In the genomic region with DNA sequence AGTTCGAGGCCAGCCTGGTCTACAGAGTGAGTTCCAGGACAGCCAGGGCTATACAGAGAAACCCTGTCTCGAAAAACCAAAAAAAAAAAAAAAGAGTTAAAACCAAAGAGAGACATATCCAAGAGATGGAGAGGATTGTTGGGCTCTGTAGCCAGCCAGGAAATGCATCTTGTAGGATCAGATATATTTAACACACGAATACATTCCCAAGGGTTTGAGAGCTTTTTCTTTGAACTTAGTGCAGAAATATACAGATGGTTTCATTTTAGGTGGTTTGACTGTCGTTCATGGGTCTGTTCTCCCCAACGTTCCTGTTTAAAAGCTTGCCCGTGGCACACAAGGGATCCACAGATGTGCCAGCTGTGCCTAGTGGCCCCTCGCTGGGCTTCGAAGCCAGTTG, we compare ENCODE assay signal across 10 mouse cellular contexts. TPM values are rescaled to one million over a fixed set of nuclear protein-coding genes. Genes with fewer than 3 reads are reported as not detected.
DNase-seq lines count a peak whose midpoint lies in the region; ATAC-seq lines count a peak whose summit lies in the region.
"Had no signal": no experiment of that assay in that cellular context is flagged by ENCODE, and none has a peak within 500 bp of the region (broad histone marks: within the 10 kb centered on the region; RNA-seq: fewer than 3 reads in every experiment).

No protein-coding gene starts in this region.

- H3K9me3 ChIP-seq in heart, embryonic 12.5 days (replicated peaks): no peaks in the 10 kb centered on the region
- H3K9me3 ChIP-seq in embryonic facial prominence, embryonic 10.5 days: no peaks in the 10 kb centered on the region
- H3K9me3 ChIP-seq in hindbrain, embryonic 15.5 days: no peaks in the 10 kb centered on the region
- no peaks in the 10 kb centered on the region for H3K9me3 ChIP-seq in midbrain, embryonic 13.5 days
- H3K9me3 ChIP-seq: heart, embryonic 13.5 days had no signal

- no peaks in the 10 kb centered on the region for H3K27me3 ChIP-seq in heart, embryonic 12.5 days (replicated peaks)
- no peaks in the 10 kb centered on the region for H3K27me3 ChIP-seq in embryonic facial prominence, embryonic 10.5 days (replicated peaks; ENCODE audit: low read depth, poor library complexity, severe bottlenecking)
- H3K27me3 ChIP-seq in hindbrain, embryonic 15.5 days: no peaks in the 10 kb centered on the region
- no peaks in the 10 kb centered on the region for H3K27me3 ChIP-seq in midbrain, embryonic 13.5 days
- H3K27me3 ChIP-seq: heart, embryonic 13.5 days had no signal

- H3K36me3 ChIP-seq in heart, embryonic 12.5 days: no peaks in the 10 kb centered on the region
- H3K36me3 ChIP-seq in embryonic facial prominence, embryonic 10.5 days (replicated peaks): no peaks in the 10 kb centered on the region
- H3K36me3 ChIP-seq in hindbrain, embryonic 15.5 days: no peaks in the 10 kb centered on the region
- H3K36me3 ChIP-seq in midbrain, embryonic 13.5 days: peaks cover 2% of the 10 kb centered on the region; the same call in 1 of the 2 replicates
- H3K36me3 ChIP-seq: heart, embryonic 13.5 days had no signal

- H3K9ac ChIP-seq in heart, embryonic 12.5 days: no peak overlapping the region
- no peak overlapping the region for H3K9ac ChIP-seq in hindbrain, embryonic 15.5 days
- H3K9ac ChIP-seq in midbrain, embryonic 13.5 days (replicated peaks): no peak overlapping the region

- 72% methylated on average over 7 of the region's 8 CpGs for WGBS in heart, embryonic 12.5 days
- WGBS in embryonic facial prominence, embryonic 10.5 days: 58% methylated on average over 8 of the region's 8 CpGs
- WGBS in hindbrain, embryonic 15.5 days: 66% methylated on average over 8 of the region's 8 CpGs
- WGBS in midbrain, embryonic 13.5 days: 80% methylated on average over 8 of the region's 8 CpGs

- peak overlapping the region; percentile 4; the same call in 1 of the 2 replicates for H3K27ac ChIP-seq in heart, embryonic 12.5 days (ENCODE audit: poor library complexity, severe bottlenecking)
- H3K27ac ChIP-seq in embryonic facial prominence, embryonic 10.5 days (replicated peaks): peak overlapping the region; percentile 78
- peak overlapping the region; percentile 69 for H3K27ac ChIP-seq in hindbrain, embryonic 15.5 days (replicated peaks)
- peak overlapping the region; percentile 36 for H3K27ac ChIP-seq in midbrain, embryonic 13.5 days
- H3K27ac ChIP-seq: heart, embryonic 13.5 days had no signal

- H3K4me1 ChIP-seq in heart, embryonic 12.5 days (replicated peaks): peaks cover 65% of the 10 kb centered on the region
- H3K4me1 ChIP-seq in embryonic facial prominence, embryonic 10.5 days: peaks cover 87% of the 10 kb centered on the region
- H3K4me1 ChIP-seq in hindbrain, embryonic 15.5 days (replicated peaks): peaks cover 78% of the 10 kb centered on the region
- peaks cover 84% of the 10 kb centered on the region for H3K4me1 ChIP-seq in midbrain, embryonic 13.5 days (replicated peaks)

- no peak for DNase-seq in heart, postnatal 25 days (ENCODE audit: low spot score)
- no peak for DNase-seq in embryonic facial prominence, embryonic 10.5 days (ENCODE audit: low spot score)
- no peak for DNase-seq in layer of hippocampus, adult 18-20 months (ENCODE audit: low spot score in 2 of 2)
- DNase-seq in right cerebral cortex, adult 2 months (ENCODE audit: low spot score in 2 of 2): no peak
- DNase-seq: layer of hippocampus, adult 9-11 months had no signal

- intact Hi-C loops in heart, postnatal 25 days (cut with DNase I): no loop called here

- no peak overlapping the region for H3K4me2 ChIP-seq in heart, embryonic 12.5 days
- no peak overlapping the region for H3K4me2 ChIP-seq in hindbrain, embryonic 15.5 days
- H3K4me2 ChIP-seq in midbrain, embryonic 13.5 days (replicated peaks): no peak overlapping the region
- H3K4me2 ChIP-seq: heart, embryonic 13.5 days had no signal

- H3K4me3 ChIP-seq in heart, embryonic 12.5 days: no peak overlapping the region
- H3K4me3 ChIP-seq in embryonic facial prominence, embryonic 10.5 days: no peak overlapping the region
- H3K4me3 ChIP-seq in hindbrain, embryonic 15.5 days: no peak overlapping the region
- no peak overlapping the region for H3K4me3 ChIP-seq in midbrain, embryonic 13.5 days (replicated peaks)
- H3K4me3 ChIP-seq: heart, embryonic 13.5 days had no signal

- no peak for ATAC-seq in heart, embryonic 12.5 days (ENCODE audit: insufficient number of reproducible peaks, low FRiP score)
- no peak for ATAC-seq in hindbrain, embryonic 15.5 days (ENCODE audit: low FRiP score, low read depth)
- no peak for ATAC-seq in midbrain, embryonic 13.5 days
- no peak for ATAC-seq in megakaryocyte, adult 5-6 weeks (ENCODE audit: poor library complexity, severe bottlenecking)

RNA-seq across cellular contexts. Expression of gene Abhd2, which starts 39.2 kb away (rescaled TPM):
- 5.6 and 5.8 TPM in 2 replicates for polyA plus RNA-seq in heart, embryonic 12.5 days (2016; fragmentation: Nextera tagmentation; extraction: Ambion mirVana)
- 10 to 100 TPM; 30.4 to 41.5 TPM for total RNA-seq in heart, postnatal 25 days (2021)
- 8.7 TPM in 2 replicates for polyA plus RNA-seq in embryonic facial prominence, embryonic 10.5 days (2016; fragmentation: Nextera tagmentation; extraction: Ambion mirVana)
- polyA plus RNA-seq in hindbrain, embryonic 15.5 days (2015; fragmentation: Nextera tagmentation; extraction: Ambion mirVana): 18.9 and 19.8 TPM in 2 replicates
- polyA plus RNA-seq in midbrain, embryonic 13.5 days (2015; fragmentation: Nextera tagmentation; extraction: Ambion mirVana): 16.4 and 16.5 TPM in 2 replicates
- total RNA-seq in megakaryocyte, adult 5-6 weeks (2015): 41.5 and 45.2 TPM in 2 replicates
- 26.3 and 28.5 TPM in 2 replicates for total RNA-seq in megakaryocyte, adult 5-6 weeks (2017)
- total RNA-seq in layer of hippocampus, adult 18-20 months (2021): 10 to 100 TPM; 62.0 to 65.6 TPM

Comparison
In these comparisons a context has a peak if more than half of its experiments do, and no peak if none do; other contexts are left out.
1. H3K27ac ChIP-seq: peak in every context shown above with its lines; median percentile 78 in embryonic facial prominence, embryonic 10.5 days; 69 in hindbrain, embryonic 15.5 days; 36 in midbrain, embryonic 13.5 days; 4 in heart, embryonic 12.5 days.